Mouse (Mus musculus): Measurements from ENCODE around the gene Etv6.

GRCm38 (mm10) chr6:134040312-134040711 is 4.8 kb downstream of the Etv6 start:
- no peak for TF ChIP-seq CTCF (IDR thresholded peaks at IDR 0.05; ENCODE audit: low read depth)
- TF ChIP-seq EP300 (IDR thresholded peaks at IDR 0.05; ENCODE audit: low read depth), result no peak
